In genomic region chr15:95725866-95726265, GRCm38 (mm10) we compare ENCODE assay signal across 9 mouse cellular contexts.
DNase-seq lines count a peak whose midpoint lies in the region; ATAC-seq and TF ChIP-seq lines count a peak whose summit lies in the region.
"Had no signal": no experiment of that assay in that cellular context is flagged by ENCODE, and none has a peak within 500 bp of the region (broad histone marks: within the 10 kb centered on the region; RNA-seq: fewer than 3 reads in every experiment).

No protein-coding gene starts in this region.

- H3K27me3 ChIP-seq in Patski = peaks cover 4% of the 10 kb centered on the region
- no peaks in the 10 kb centered on the region for H3K27me3 ChIP-seq in heart, adult 2 months (ENCODE audit: control insufficient read depth, insufficient read depth, low read length)
- H3K27me3 ChIP-seq in liver, postnatal 0 days (ENCODE audit: insufficient read depth, low read length) = no peaks in the 10 kb centered on the region
- H3K27me3 ChIP-seq: limb, embryonic 15.5 days had no signal

- H3K4me1 ChIP-seq in heart, adult 2 months (ENCODE audit: control insufficient read depth, insufficient read depth, low read length) = peaks cover 2% of the 10 kb centered on the region; the same call in 1 of the 2 replicates
- H3K4me1 ChIP-seq in liver, postnatal 0 days (ENCODE audit: insufficient read depth) = no peaks in the 10 kb centered on the region

- H3K4me3 ChIP-seq in heart, adult 2 months = no peak overlapping the region
- no peak overlapping the region for H3K4me3 ChIP-seq in liver, postnatal 0 days (ENCODE audit: low read depth, low read length)
- H3K4me3 ChIP-seq: limb, embryonic 15.5 days had no signal

- H3K9ac ChIP-seq in heart, adult 2 months (ENCODE audit: low read depth, low read length) = no peak overlapping the region
- H3K9ac ChIP-seq in liver, postnatal 0 days (replicated peaks) = no peak overlapping the region
- H3K9ac ChIP-seq: limb, embryonic 15.5 days had no signal

- TF ChIP-seq POLR2A in heart, adult 2 months (IDR thresholded peaks at IDR 0.05; ENCODE audit: insufficient read depth, low read depth, low read length) = no peak

- POLR2A ChIA-PET in Patski (lab: Charles Lee) = no interaction called here

- H3K4me2 ChIP-seq in liver, postnatal 0 days (ENCODE audit: low read depth, low read length) = no peak overlapping the region
- H3K4me2 ChIP-seq: limb, embryonic 15.5 days had no signal

- ATAC-seq in Patski = peak; percentile 90
- ATAC-seq in liver, postnatal 0 days = 0 out of 2 replicates have a peak, but pooled peaks have one; percentile 44

- no peaks in the 10 kb centered on the region for H3K9me3 ChIP-seq in liver, postnatal 0 days (ENCODE audit: low read length)
- H3K9me3 ChIP-seq: limb, embryonic 15.5 days had no signal

- H3K79me2 ChIP-seq in heart, adult 2 months (replicated peaks; ENCODE audit: control insufficient read depth, insufficient read depth, low read length) = no peaks in the 10 kb centered on the region

- 40% methylated on average over 11 of the region's 11 CpGs for WGBS in heart, adult 2 months
- 31% methylated on average over 11 of the region's 11 CpGs for WGBS in liver, postnatal 0 days (ENCODE audit: insufficient replicate concordance)

- intact Hi-C loops in heart, adult 2 months (cut with DNase I) = no loop called here

- peak; percentile 92 for TF ChIP-seq CTCF in Patski (IDR thresholded peaks at IDR 0.05)
- peak; percentile 63 for TF ChIP-seq CTCF in heart, adult 2 months (IDR thresholded peaks at IDR 0.05)
- peak; percentile 79 for TF ChIP-seq CTCF in liver, postnatal 0 days (IDR thresholded peaks at IDR 0.05; ENCODE audit: low read depth)

- TF ChIP-seq EP300 in heart, adult 2 months (IDR thresholded peaks at IDR 0.05; ENCODE audit: insufficient read depth, low read depth, low read length) = no peak
- no peak for TF ChIP-seq EP300 in liver, postnatal 0 days (IDR thresholded peaks at IDR 0.05; ENCODE audit: low read depth)

- no peak overlapping the region for H3K27ac ChIP-seq in heart, adult 2 months
- H3K27ac ChIP-seq in liver, postnatal 0 days (ENCODE audit: low read depth) = no peak overlapping the region
- H3K27ac ChIP-seq: limb, embryonic 15.5 days had no signal

- no peaks in the 10 kb centered on the region for H3K36me3 ChIP-seq in heart, adult 2 months (ENCODE audit: control insufficient read depth, insufficient read depth, low read length)
- no peaks in the 10 kb centered on the region for H3K36me3 ChIP-seq in liver, postnatal 0 days (replicated peaks; ENCODE audit: insufficient read depth, low read length)
- H3K36me3 ChIP-seq: limb, embryonic 15.5 days had no signal

- DNase-seq in A20 (ENCODE audit: low read depth, low spot score) (peak; percentile 87), Patski (ENCODE audit: low read depth, low spot score) (peak; percentile 20)
- peak; percentile 49 to 51 for DNase-seq in cerebellum, postnatal 36 days
- DNase-seq in heart, adult 2 months = peak; percentile 41 to 58
- DNase-seq in kidney, postnatal 14 days = peak; percentile 75
- peak; percentile 80 for DNase-seq in liver, postnatal 0 days
- peak; percentile 86 for DNase-seq in right cerebral cortex, postnatal 14 days
- DNase-seq in urinary bladder, postnatal 25 days (ENCODE audit: low spot score) = peak; percentile 75

- in situ Hi-C loops in Patski (cut with MboI; ENCODE audit: low pct_unique_long_range_greater_than_20kb) = no loop called here

- CTCF ChIA-PET in Patski (lab: Charles Lee) = interaction anchor here (0.7 to 2.2 kb wide), 8 partner anchors 10 to 41 kb away, joined by 3 to 15 read pairs (median 3); no protein-coding TSS in a partner anchor

Comparison
In these comparisons a context has a peak if more than half of its experiments do, and no peak if none do; other contexts are left out.
1. DNase-seq: peak in every context shown above with its lines; median percentile 87 in A20; 86 in right cerebral cortex, postnatal 14 days; 80 in liver, postnatal 0 days; 75 in kidney, postnatal 14 days; 75 in urinary bladder, postnatal 25 days; 50 in cerebellum, postnatal 36 days; 50 in heart, adult 2 months; 20 in Patski.